Mouse (Mus musculus) heart, embryonic 10.5 days (tissue): ENCODE data around the gene Hist1h2bk. TPM values are rescaled to one million over a fixed set of nuclear protein-coding genes. Genes with fewer than 3 reads are reported as not detected.
"Not testable (repeated sequence)": the region's sequence is repeated elsewhere in the genome, so short reads cannot be mapped to it uniquely, and the experiment has no call there.

Experiments
- DNase-seq: peaks from one replicate; pipeline ENCODE4 v3.0.0-alpha.2; 2017; ENCODE audit warnings: low spot score
- H3K27ac ChIP-seq: fragments of 300-500 bp; sonication (generic); 2 replicates; pipeline ENCODE4 v1.5.1; 2016; ENCODE audit warnings: mild to moderate bottlenecking
- H3K27me3 ChIP-seq: fragments of 300-500 bp; sonication (generic); 2 replicates; pipeline ENCODE4 v1.6.1; 2016; ENCODE audit warnings: mild to moderate bottlenecking; ENCODE audit not compliant: poor library complexity, insufficient read depth, severe bottlenecking
- H3K36me3 ChIP-seq: fragments of 300-500 bp; sonication (generic); 2 replicates; pipeline ENCODE4 v1.6.1; 2016; ENCODE audit warnings: mild to moderate bottlenecking, moderate library complexity
- H3K4me1 ChIP-seq: fragments of 300-500 bp; sonication (generic); 2 replicates; pipeline ENCODE4 v1.6.1; 2016; ENCODE audit warnings: mild to moderate bottlenecking
- H3K4me3 ChIP-seq: fragments of 300-500 bp; sonication (generic); 2 replicates; pipeline ENCODE4 v1.5.1; 2016; ENCODE audit warnings: mild to moderate bottlenecking, moderate library complexity
- H3K9me3 ChIP-seq: fragments of 300-500 bp; sonication (generic); 2 replicates; pipeline ENCODE4 v1.6.1; 2016; ENCODE audit warnings: mild to moderate bottlenecking, moderate library complexity
- WGBS: fragments of 180-500 bp; shearing (Covaris S2); methylation state at CpG from one replicate; pipeline ENCODE4 v1.1.7; 2016; 5-methylcytosine and 5-hydroxymethylcytosine counted together
- polyA plus RNA-seq: library from polyadenylated mRNA; unstranded; fragments of >200 nt; fragmentation: Nextera tagmentation; extraction: Ambion mirVana; gene quantifications from 2 replicates; pipeline ENCODE4 v1.2.1, GENCODE M21; 2016

Gene Hist1h2bk
- polyA plus RNA-seq, result 3.1 and 6.4 TPM in 2 replicates

- under 1% methylated on average over 30 of the region's 69 CpGs for WGBS
- Histone ChIP-seq H3K4me3 (peak within 1 kb of the TSS; percentile 57), H3K4me1 (peaks cover 12% of the 10 kb centered on the region; the same call in 1 of the 2 replicates), H3K27ac (peak within 1 kb of the TSS; percentile 87)
- not testable (repeated sequence) for H3K9me3 ChIP-seq, H3K27me3 ChIP-seq, H3K36me3 ChIP-seq
- peak; percentile 96 for DNase-seq
Measured at GRCm38 (mm10) chr13:22035267-22036148, at the start of gene Hist1h2bk, which contains the start of gene Hist1h2ah. Hist1h2bk (plus strand) TSS chr13:22035870. Hist1h2ah (minus strand) TSS chr13:22035568.

- 79% methylated on average over 5 of the region's 5 CpGs for WGBS
- Histone ChIP-seq H3K36me3 (no peaks in the 10 kb centered on the region), H3K4me3 (no peak overlapping the region), H3K9me3 (no peaks in the 10 kb centered on the region), H3K27me3 (peaks cover 12% of the 10 kb centered on the region), H3K4me1 (peaks cover 13% of the 10 kb centered on the region; the same call in 1 of the 2 replicates), H3K27ac (no peak overlapping the region)
- peak; percentile 51 for DNase-seq
Measured at GRCm38 (mm10) chr13:21992550-21992949, 43.1 kb upstream of the Hist1h2bk start.

GRCm38 (mm10) chr13:21993957-21994738 lies 41.5 kb upstream of the Hist1h2bk start:
- no peak overlapping the region for H3K27ac ChIP-seq
- H3K4me3 ChIP-seq, result peak overlapping the region; percentile 65
- H3K36me3 ChIP-seq, result no peaks in the 10 kb centered on the region
- H3K9me3 ChIP-seq, result no peaks in the 10 kb centered on the region
- under 1% methylated on average over 22 of the region's 22 CpGs for WGBS
- peaks cover 26% of the 10 kb centered on the region for H3K27me3 ChIP-seq
- H3K4me1 ChIP-seq, result peaks cover 13% of the 10 kb centered on the region; the same call in 1 of the 2 replicates
- DNase-seq, result peak; percentile 90

- peaks cover 13% of the 10 kb centered on the region; the same call in 1 of the 2 replicates for H3K4me1 ChIP-seq
- DNase-seq, result no peak
- WGBS, result 4% methylated on average over 8 of the region's 8 CpGs
- peak overlapping the region; percentile 65 for H3K4me3 ChIP-seq
- no peak overlapping the region for H3K27ac ChIP-seq
- H3K36me3 ChIP-seq, result no peaks in the 10 kb centered on the region
- H3K27me3 ChIP-seq, result peaks cover 34% of the 10 kb centered on the region
- no peaks in the 10 kb centered on the region for H3K9me3 ChIP-seq
Measured at GRCm38 (mm10) chr13:21994896-21995295, 40.8 kb upstream of the Hist1h2bk start.

GRCm38 (mm10) chr13:21995331-21995914 lies 40.2 kb upstream of the Hist1h2bk start:
- Histone ChIP-seq H3K36me3 (no peaks in the 10 kb centered on the region), H3K4me3 (peak overlapping the region; percentile 65), H3K27me3 (peaks cover 39% of the 10 kb centered on the region), H3K4me1 (peaks cover 13% of the 10 kb centered on the region; the same call in 1 of the 2 replicates), H3K9me3 (no peaks in the 10 kb centered on the region), H3K27ac (no peak overlapping the region)
- peak; percentile 79 for DNase-seq
- under 1% methylated on average over 21 of the region's 21 CpGs for WGBS

- H3K9me3 ChIP-seq, result no peaks in the 10 kb centered on the region
- H3K27ac ChIP-seq, result no peak overlapping the region
- peaks cover 13% of the 10 kb centered on the region; the same call in 1 of the 2 replicates for H3K4me1 ChIP-seq
- WGBS, result 1% methylated on average over 12 of the region's 12 CpGs
- H3K27me3 ChIP-seq, result peaks cover 48% of the 10 kb centered on the region
- DNase-seq, result peak; percentile 89
- H3K4me3 ChIP-seq, result peak overlapping the region; percentile 65
- H3K36me3 ChIP-seq, result no peaks in the 10 kb centered on the region
Measured at GRCm38 (mm10) chr13:21996101-21996839, 39.4 kb upstream of the Hist1h2bk start.

- Histone ChIP-seq H3K4me1 (peaks cover 13% of the 10 kb centered on the region; the same call in 1 of the 2 replicates), H3K27ac (no peak overlapping the region), H3K9me3 (no peaks in the 10 kb centered on the region), H3K4me3 (peak overlapping the region; percentile 65), H3K27me3 (peaks cover 53% of the 10 kb centered on the region), H3K36me3 (no peaks in the 10 kb centered on the region)
- DNase-seq, result no peak
- under 1% methylated on average over 13 of the region's 13 CpGs for WGBS
Measured at GRCm38 (mm10) chr13:21996840-21997185, 38.9 kb upstream of the Hist1h2bk start.

- DNase-seq, result peak; percentile 72
- WGBS, result 2% methylated on average over 21 of the region's 21 CpGs
- H3K4me3 ChIP-seq, result peak overlapping the region; percentile 65
Measured at GRCm38 (mm10) chr13:21997201-21997820, 38.4 kb upstream of the Hist1h2bk start.

GRCm38 (mm10) chr13:21997821-21998220 lies 37.8 kb upstream of the Hist1h2bk start:
- Histone ChIP-seq H3K36me3 (no peaks in the 10 kb centered on the region), H3K9me3 (no peaks in the 10 kb centered on the region), H3K4me3 (peak overlapping the region; percentile 65), H3K4me1 (peaks cover 13% of the 10 kb centered on the region; the same call in 1 of the 2 replicates), H3K27ac (no peak overlapping the region), H3K27me3 (peaks cover 63% of the 10 kb centered on the region)
- DNase-seq, result peak; percentile 61
- WGBS, result 16% methylated on average over 4 of the region's 4 CpGs

More at GRCm38 (mm10) chr13:21997201-21997820, 38.4 kb upstream of the Hist1h2bk start:
- Histone ChIP-seq H3K27ac (no peak overlapping the region), H3K27me3 (peaks cover 58% of the 10 kb centered on the region), H3K9me3 (no peaks in the 10 kb centered on the region), H3K4me1 (peaks cover 13% of the 10 kb centered on the region; the same call in 1 of the 2 replicates), H3K36me3 (no peaks in the 10 kb centered on the region)

- DNase-seq, result no peak
- no peak overlapping the region for H3K4me3 ChIP-seq
- H3K9me3 ChIP-seq, result no peaks in the 10 kb centered on the region
- H3K4me1 ChIP-seq, result peaks cover 13% of the 10 kb centered on the region; the same call in 1 of the 2 replicates
- H3K27me3 ChIP-seq, result peaks cover 69% of the 10 kb centered on the region
- no peak overlapping the region for H3K27ac ChIP-seq
- 32% methylated on average over 3 of the region's 3 CpGs for WGBS
- no peaks in the 10 kb centered on the region for H3K36me3 ChIP-seq
Measured at GRCm38 (mm10) chr13:21998412-21998811, 37.3 kb upstream of the Hist1h2bk start.

GRCm38 (mm10) chr13:21999147-21999546 lies 36.5 kb upstream of the Hist1h2bk start:
- H3K27me3 ChIP-seq, result peaks cover 76% of the 10 kb centered on the region
- no peaks in the 10 kb centered on the region for H3K9me3 ChIP-seq
- H3K36me3 ChIP-seq, result no peaks in the 10 kb centered on the region
- WGBS, result 40% methylated on average over 4 of the region's 4 CpGs
- peaks cover 13% of the 10 kb centered on the region; the same call in 1 of the 2 replicates for H3K4me1 ChIP-seq
- no peak overlapping the region for H3K27ac ChIP-seq
- DNase-seq, result no peak
- H3K4me3 ChIP-seq, result no peak overlapping the region
